Mouse (Mus musculus) urinary bladder, postnatal 10 days (tissue): ENCODE results near the gene Nav2.

Source experiments
- DNase-seq: peaks from one replicate; pipeline ENCODE4 v3.0.0; 2022; ENCODE audit warnings: low spot score

Gene Nav2

GRCm38 (mm10) chr7:49332644-49333043 is 424.1 kb downstream of the Nav2 start:
- no peak for DNase-seq

GRCm38 (mm10) chr7:49334163-49334562 is 425.6 kb downstream of the Nav2 start:
- DNase-seq, result no peak

- DNase-seq, result no peak
Observed at GRCm38 (mm10) chr7:49335056-49335455, 426.5 kb downstream of the Nav2 start.

GRCm38 (mm10) chr7:49336725-49337124 is 428.2 kb downstream of the Nav2 start:
- DNase-seq, result no peak

GRCm38 (mm10) chr7:49337710-49338109 is 429.2 kb downstream of the Nav2 start:
- DNase-seq, result no peak

GRCm38 (mm10) chr7:49339953-49340352 is 431.4 kb downstream of the Nav2 start:
- no peak for DNase-seq

GRCm38 (mm10) chr7:49341151-49341918 is 432.8 kb downstream of the Nav2 start:
- DNase-seq, result no peak

- DNase-seq, result no peak
Observed at GRCm38 (mm10) chr7:49341919-49342529, 433.5 kb downstream of the Nav2 start.

- no peak for DNase-seq
Observed at GRCm38 (mm10) chr7:49342556-49343080, 434.1 kb downstream of the Nav2 start.

GRCm38 (mm10) chr7:49343081-49343600 is 434.6 kb downstream of the Nav2 start:
- no peak for DNase-seq

- no peak for DNase-seq
Observed at GRCm38 (mm10) chr7:49343752-49344484, 435.4 kb downstream of the Nav2 start.

GRCm38 (mm10) chr7:49347338-49348272 is 439.1 kb downstream of the Nav2 start:
- no peak for DNase-seq

- DNase-seq, result no peak
Observed at GRCm38 (mm10) chr7:49348636-49349035, 440.1 kb downstream of the Nav2 start.

- no peak for DNase-seq
Observed at GRCm38 (mm10) chr7:49350321-49351007, 441.9 kb downstream of the Nav2 start.

- no peak for DNase-seq
Observed at GRCm38 (mm10) chr7:49351596-49352258, 443.2 kb downstream of the Nav2 start.

- DNase-seq, result no peak
Observed at GRCm38 (mm10) chr7:49357441-49358165, 449.1 kb downstream of the Nav2 start.

- no peak for DNase-seq
Observed at GRCm38 (mm10) chr7:49359120-49359519, 450.6 kb downstream of the Nav2 start.

GRCm38 (mm10) chr7:49360597-49360996 is 452.1 kb downstream of the Nav2 start:
- no peak for DNase-seq

GRCm38 (mm10) chr7:49361465-49362090 is 453.1 kb downstream of the Nav2 start:
- no peak for DNase-seq
